Mouse (Mus musculus) hindbrain, embryonic 16.5 days (tissue): ENCODE measurements around the gene Ube2l3. TPM values are rescaled to one million over a fixed set of nuclear protein-coding genes. Genes with fewer than 3 reads are reported as not detected.
A peak's percentile ranks its signal among the peaks of the same experiment; 100 is the strongest.

Source experiments
- ATAC-seq: fragments of 200-750 bp; cut with Nextera tagmentation; 2 replicates; pipeline ENCODE4 v1.8.0; 2017; ENCODE audit warnings: moderate TSS enrichment, moderate library complexity
- H3K27ac ChIP-seq: fragments of 300-500 bp; sonication (generic); 2 replicates; pipeline ENCODE4 v1.5.1; 2014; ENCODE audit warnings: low read depth, mild to moderate bottlenecking, control low read depth, low read length, moderate library complexity
- H3K27me3 ChIP-seq: fragments of 300-500 bp; sonication (generic); replicated peaks from 2 replicates; pipeline ENCODE4 v1.6.1; 2014; ENCODE audit warnings: low read length; ENCODE audit not compliant: control insufficient read depth, insufficient read depth
- H3K36me3 ChIP-seq: fragments of 300-500 bp; sonication (generic); 2 replicates; pipeline ENCODE4 v1.6.1; 2014; ENCODE audit warnings: mild to moderate bottlenecking, low read length, moderate library complexity, mixed read lengths; ENCODE audit not compliant: control insufficient read depth, insufficient read depth
- H3K4me1 ChIP-seq: fragments of 300-500 bp; sonication (generic); 2 replicates; pipeline ENCODE4 v1.6.1; 2014; ENCODE audit warnings: low read depth, low read length; ENCODE audit not compliant: control insufficient read depth, insufficient read depth
- H3K4me2 ChIP-seq: fragments of 300-500 bp; sonication (generic); 2 replicates; pipeline ENCODE4 v1.6.1; 2014; ENCODE audit warnings: mild to moderate bottlenecking, low read length, control low read depth, moderate library complexity
- H3K4me3 ChIP-seq: fragments of 300-500 bp; sonication (generic); 2 replicates; pipeline ENCODE4 v1.5.1; 2014; ENCODE audit warnings: mild to moderate bottlenecking, low read length, control low read depth, moderate library complexity
- H3K9ac ChIP-seq: fragments of 300-500 bp; sonication (generic); 2 replicates; pipeline ENCODE4 v1.6.1; 2014; ENCODE audit warnings: low read depth, mild to moderate bottlenecking, control low read depth, low read length, moderate library complexity
- H3K9me3 ChIP-seq: fragments of 300-500 bp; sonication (generic); 2 replicates; pipeline ENCODE4 v1.6.1; 2014; ENCODE audit warnings: mild to moderate bottlenecking, low read length, moderate library complexity; ENCODE audit not compliant: control insufficient read depth
- WGBS: fragments of 180-500 bp; shearing (Covaris S2); extraction: QIAGEN DNeasy Blood & Tissue Kit; methylation state at CpG from one replicate; pipeline ENCODE4 v1.1.7; 2014; 5-methylcytosine and 5-hydroxymethylcytosine counted together
- polyA plus RNA-seq: library from polyadenylated mRNA; unstranded; fragments of >200 nt; fragmentation: Nextera tagmentation; extraction: Ambion mirVana; gene quantifications from 2 replicates; pipeline ENCODE4 v1.2.1, GENCODE M21; 2015

The Ube2l3 gene
- polyA plus RNA-seq, 1 experiment from 2014 or later: 294 TPM

GRCm38 (mm10) chr16:17144339-17144738 is 58.1 kb downstream of the Ube2l3 start, which contains the start of gene Ydjc:
Gene Ydjc (plus strand): TSS chr16:17144621.
- no peak within 1 kb of the TSS for H3K4me3 ChIP-seq
- WGBS: 18% methylated on average over 7 of the region's 7 CpGs
- H3K4me1 ChIP-seq: peaks cover 10% of the 10 kb centered on the region
- H3K4me2 ChIP-seq: no peak within 1 kb of the TSS
- no peaks in the 10 kb centered on the region for H3K36me3 ChIP-seq
- no peak within 1 kb of the TSS for H3K9ac ChIP-seq
- no peak within 1 kb of the TSS for H3K27ac ChIP-seq
- no peaks in the 10 kb centered on the region for H3K27me3 ChIP-seq
- no peak for ATAC-seq
- no peaks in the 10 kb centered on the region for H3K9me3 ChIP-seq

GRCm38 (mm10) chr16:17137355-17137754 is 65.1 kb downstream of the Ube2l3 start:
- H3K4me1 ChIP-seq: peaks cover 4% of the 10 kb centered on the region
- H3K4me3 ChIP-seq: no peak overlapping the region
- no peaks in the 10 kb centered on the region for H3K9me3 ChIP-seq
- H3K4me2 ChIP-seq: no peak overlapping the region
- no peak for ATAC-seq
- 89% methylated on average over 15 of the region's 15 CpGs for WGBS
- H3K27ac ChIP-seq: no peak overlapping the region
- H3K36me3 ChIP-seq: no peaks in the 10 kb centered on the region
- no peaks in the 10 kb centered on the region for H3K27me3 ChIP-seq
- H3K9ac ChIP-seq: no peak overlapping the region

GRCm38 (mm10) chr16:17132906-17133200 is 69.6 kb downstream of the Ube2l3 start:
- WGBS: 24% methylated on average over 7 of the region's 7 CpGs
- H3K27ac ChIP-seq: no peak overlapping the region

GRCm38 (mm10) chr16:17132089-17132905 is 70.2 kb downstream of the Ube2l3 start, which contains the start of gene Sdf2l1:
Gene Sdf2l1 (minus strand): TSS chr16:17132383.
- peak within 1 kb of the TSS; percentile 82 for H3K9ac ChIP-seq
- no peaks in the 10 kb centered on the region for H3K36me3 ChIP-seq
- no peaks in the 10 kb centered on the region for H3K27me3 ChIP-seq
- H3K4me3 ChIP-seq: peak within 1 kb of the TSS; percentile 93
- no peaks in the 10 kb centered on the region for H3K9me3 ChIP-seq
- peak within 1 kb of the TSS; percentile 99 for H3K4me2 ChIP-seq
- peak within 1 kb of the TSS; percentile 77 for H3K27ac ChIP-seq
- under 1% methylated on average over 45 of the region's 47 CpGs for WGBS
- ATAC-seq: peak; percentile 99
- peaks cover 12% of the 10 kb centered on the region for H3K4me1 ChIP-seq

More at GRCm38 (mm10) chr16:17132906-17133200, 69.6 kb downstream of the Ube2l3 start:
- Histone ChIP-seq H3K4me1 (peaks cover 12% of the 10 kb centered on the region), H3K36me3 (no peaks in the 10 kb centered on the region), H3K9ac (peak overlapping the region; percentile 41), H3K4me2 (peak overlapping the region; percentile 99), H3K4me3 (peak overlapping the region; percentile 93), H3K9me3 (no peaks in the 10 kb centered on the region), H3K27me3 (no peaks in the 10 kb centered on the region)
- no peak for ATAC-seq

- Histone ChIP-seq H3K4me1 (peaks cover 12% of the 10 kb centered on the region), H3K9ac (peak overlapping the region; percentile 82), H3K27me3 (no peaks in the 10 kb centered on the region), H3K4me3 (peak overlapping the region; percentile 93), H3K27ac (peak overlapping the region; percentile 77; the same call in 1 of the 2 replicates), H3K9me3 (no peaks in the 10 kb centered on the region), H3K36me3 (no peaks in the 10 kb centered on the region), H3K4me2 (peak overlapping the region; percentile 99)
- WGBS: 4% methylated on average over 43 of the region's 43 CpGs
- peak; percentile 11 for ATAC-seq
Observed at GRCm38 (mm10) chr16:17131191-17132088, 71.0 kb downstream of the Ube2l3 start.

GRCm38 (mm10) chr16:17127292-17127691 is 75.2 kb downstream of the Ube2l3 start:
- no peaks in the 10 kb centered on the region for H3K27me3 ChIP-seq
- no peak overlapping the region for H3K9ac ChIP-seq
- H3K36me3 ChIP-seq: no peaks in the 10 kb centered on the region
- WGBS: 100% methylated on average over 1 of the region's 1 CpGs
- H3K4me2 ChIP-seq: no peak overlapping the region
- H3K4me3 ChIP-seq: no peak overlapping the region
- H3K4me1 ChIP-seq: peaks cover 24% of the 10 kb centered on the region
- no peak overlapping the region for H3K27ac ChIP-seq
- H3K9me3 ChIP-seq: no peaks in the 10 kb centered on the region
- ATAC-seq: no peak

GRCm38 (mm10) chr16:17124871-17125520 is 77.5 kb downstream of the Ube2l3 start, which contains the start of gene 2610318N02Rik:
Gene 2610318N02Rik (minus strand): TSS chr16:17125167.
- ATAC-seq: peak; percentile 91
- no peak within 1 kb of the TSS for H3K27ac ChIP-seq
- no peaks in the 10 kb centered on the region for H3K9me3 ChIP-seq
- WGBS: 0% methylated on average over 25 of the region's 25 CpGs
- H3K4me1 ChIP-seq: peaks cover 17% of the 10 kb centered on the region
- peak within 1 kb of the TSS; percentile 46 for H3K4me3 ChIP-seq
- H3K9ac ChIP-seq: peak within 1 kb of the TSS; percentile 52
- no peaks in the 10 kb centered on the region for H3K36me3 ChIP-seq
- no peaks in the 10 kb centered on the region for H3K27me3 ChIP-seq
- H3K4me2 ChIP-seq: peak within 1 kb of the TSS; percentile 76

GRCm38 (mm10) chr16:17124119-17124870 is 78.2 kb downstream of the Ube2l3 start:
- Histone ChIP-seq H3K4me3 (peak overlapping the region; percentile 46), H3K36me3 (no peaks in the 10 kb centered on the region), H3K27ac (no peak overlapping the region), H3K4me2 (peak overlapping the region; percentile 76), H3K9ac (peak overlapping the region; percentile 52), H3K27me3 (no peaks in the 10 kb centered on the region), H3K9me3 (no peaks in the 10 kb centered on the region), H3K4me1 (peaks cover 17% of the 10 kb centered on the region)
- WGBS: 2% methylated on average over 22 of the region's 22 CpGs
- peak; percentile 25; the same call in 1 of the 2 replicates for ATAC-seq
